Mouse (Mus musculus): ENCODE results near the gene Sytl1.
A peak's percentile ranks its signal among the peaks of the same experiment; 100 is the strongest.

Gene Sytl1

GRCm38 (mm10) chr4:133262882-133263281 lies at the start of gene Sytl1:
Gene Sytl1 (minus strand): TSS chr4:133263113.
- peak; percentile 61 for DNase-seq (ENCODE audit: low read depth, low spot score)

- DNase-seq (ENCODE audit: low read depth, low spot score) = peak; percentile 87
These were observed 47.0 kb upstream of the Sytl1 start for GRCm38 (mm10) chr4:133309948-133310347.

- DNase-seq (ENCODE audit: low read depth, low spot score) = peak; percentile 85
These were observed 44.4 kb upstream of the Sytl1 start for GRCm38 (mm10) chr4:133307331-133307730.

GRCm38 (mm10) chr4:133305825-133306224 lies 42.9 kb upstream of the Sytl1 start:
- DNase-seq (ENCODE audit: low read depth, low spot score) = no peak

- DNase-seq (ENCODE audit: low read depth, low spot score) = no peak
These were observed 41.9 kb upstream of the Sytl1 start for GRCm38 (mm10) chr4:133304770-133305169.

GRCm38 (mm10) chr4:133302668-133303067 lies 39.8 kb upstream of the Sytl1 start:
- no peak for DNase-seq (ENCODE audit: low read depth, low spot score)

- DNase-seq (ENCODE audit: low read depth, low spot score) = peak; percentile 73
These were observed 38.9 kb upstream of the Sytl1 start for GRCm38 (mm10) chr4:133301802-133302201.

GRCm38 (mm10) chr4:133300421-133300820 lies 37.5 kb upstream of the Sytl1 start:
- no peak for DNase-seq (ENCODE audit: low read depth, low spot score)

GRCm38 (mm10) chr4:133299701-133300100 lies 36.8 kb upstream of the Sytl1 start:
- DNase-seq (ENCODE audit: low read depth, low spot score) = no peak

- peak; percentile 75 for DNase-seq (ENCODE audit: low read depth, low spot score)
These were observed 35.8 kb upstream of the Sytl1 start for GRCm38 (mm10) chr4:133298516-133299365.

- DNase-seq (ENCODE audit: low read depth, low spot score) = peak; percentile 91
These were observed 34.9 kb upstream of the Sytl1 start for GRCm38 (mm10) chr4:133297801-133298238.

- DNase-seq (ENCODE audit: low read depth, low spot score) = no peak
These were observed 34.4 kb upstream of the Sytl1 start for GRCm38 (mm10) chr4:133297360-133297759.

GRCm38 (mm10) chr4:133294084-133294483 lies 31.2 kb upstream of the Sytl1 start:
- DNase-seq (ENCODE audit: low read depth, low spot score) = no peak

- no peak for DNase-seq (ENCODE audit: low read depth, low spot score)
These were observed 30.3 kb upstream of the Sytl1 start for GRCm38 (mm10) chr4:133292901-133293843.

- DNase-seq (ENCODE audit: low read depth, low spot score) = no peak
These were observed 29.5 kb upstream of the Sytl1 start for GRCm38 (mm10) chr4:133292405-133292804.

- no peak for DNase-seq (ENCODE audit: low read depth, low spot score)
These were observed 28.3 kb upstream of the Sytl1 start for GRCm38 (mm10) chr4:133291255-133291654.

- no peak for DNase-seq (ENCODE audit: low read depth, low spot score)
These were observed 23.7 kb upstream of the Sytl1 start for GRCm38 (mm10) chr4:133286476-133287077.

GRCm38 (mm10) chr4:133285950-133286349 lies 23.0 kb upstream of the Sytl1 start:
- no peak for DNase-seq (ENCODE audit: low read depth, low spot score)

GRCm38 (mm10) chr4:133285299-133285698 lies 22.4 kb upstream of the Sytl1 start:
- DNase-seq (ENCODE audit: low read depth, low spot score) = no peak

GRCm38 (mm10) chr4:133282656-133283055 lies 19.7 kb upstream of the Sytl1 start:
- DNase-seq (ENCODE audit: low read depth, low spot score) = no peak

GRCm38 (mm10) chr4:133281951-133282481 lies 19.1 kb upstream of the Sytl1 start:
- no peak for DNase-seq (ENCODE audit: low read depth, low spot score)

- no peak for DNase-seq (ENCODE audit: low read depth, low spot score)
These were observed 18.6 kb upstream of the Sytl1 start for GRCm38 (mm10) chr4:133281513-133281912.

All from CD4-positive, CD25-positive, alpha-beta regulatory T cell, adult 2 months (primary cell).